Mouse (Mus musculus) midbrain, embryonic 13.5 days (tissue): ENCODE measurements around the gene Cdk5rap3. TPM values are rescaled to one million over a fixed set of nuclear protein-coding genes. Genes with fewer than 3 reads are reported as not detected.

Experiments used
- ATAC-seq: fragments of 200-750 bp; cut with Nextera tagmentation; 2 replicates; pipeline ENCODE4 v1.8.0; 2017; ENCODE audit warnings: mild to moderate bottlenecking, moderate TSS enrichment, moderate library complexity
- H3K27ac ChIP-seq: fragments of 300-500 bp; sonication (generic); 2 replicates; pipeline ENCODE4 v1.5.1; 2015; ENCODE audit warnings: inconsistent platforms, mild to moderate bottlenecking, moderate library complexity
- H3K27me3 ChIP-seq: fragments of 300-500 bp; sonication (generic); 2 replicates; pipeline ENCODE4 v1.6.1; 2015; ENCODE audit warnings: mild to moderate bottlenecking, inconsistent platforms
- H3K36me3 ChIP-seq: fragments of 300-500 bp; sonication (generic); 2 replicates; pipeline ENCODE4 v1.6.1; 2015; ENCODE audit warnings: mild to moderate bottlenecking, inconsistent platforms
- H3K4me1 ChIP-seq: fragments of 300-500 bp; sonication (generic); replicated peaks from 2 replicates; pipeline ENCODE4 v1.6.1; 2015; ENCODE audit warnings: inconsistent platforms
- H3K4me2 ChIP-seq: fragments of 300-500 bp; sonication (generic); replicated peaks from 2 replicates; pipeline ENCODE4 v1.6.1; 2015; ENCODE audit warnings: moderate library complexity, mild to moderate bottlenecking, inconsistent platforms
- H3K4me3 ChIP-seq: fragments of 300-500 bp; sonication (generic); replicated peaks from 2 replicates; pipeline ENCODE4 v1.5.1; 2015; ENCODE audit warnings: mild to moderate bottlenecking, inconsistent platforms
- H3K9ac ChIP-seq: fragments of 300-500 bp; sonication (generic); replicated peaks from 2 replicates; pipeline ENCODE4 v1.6.1; 2015; ENCODE audit warnings: mild to moderate bottlenecking, inconsistent platforms
- H3K9me3 ChIP-seq: fragments of 300-500 bp; sonication (generic); 2 replicates; pipeline ENCODE4 v1.6.1; 2016; ENCODE audit warnings: mild to moderate bottlenecking, inconsistent platforms
- WGBS: fragments of 180-500 bp; shearing (Covaris S2); methylation state at CpG from one replicate; pipeline ENCODE4 v1.1.7; 2015; 5-methylcytosine and 5-hydroxymethylcytosine counted together
- polyA plus RNA-seq: library from polyadenylated mRNA; unstranded; fragments of >200 nt; fragmentation: Nextera tagmentation; extraction: Ambion mirVana; gene quantifications from 2 replicates; pipeline ENCODE4 v1.2.1, GENCODE M21; 2015

Gene Cdk5rap3
- polyA plus RNA-seq, 1 experiment from 2014 or later = 103 TPM

DNA sequence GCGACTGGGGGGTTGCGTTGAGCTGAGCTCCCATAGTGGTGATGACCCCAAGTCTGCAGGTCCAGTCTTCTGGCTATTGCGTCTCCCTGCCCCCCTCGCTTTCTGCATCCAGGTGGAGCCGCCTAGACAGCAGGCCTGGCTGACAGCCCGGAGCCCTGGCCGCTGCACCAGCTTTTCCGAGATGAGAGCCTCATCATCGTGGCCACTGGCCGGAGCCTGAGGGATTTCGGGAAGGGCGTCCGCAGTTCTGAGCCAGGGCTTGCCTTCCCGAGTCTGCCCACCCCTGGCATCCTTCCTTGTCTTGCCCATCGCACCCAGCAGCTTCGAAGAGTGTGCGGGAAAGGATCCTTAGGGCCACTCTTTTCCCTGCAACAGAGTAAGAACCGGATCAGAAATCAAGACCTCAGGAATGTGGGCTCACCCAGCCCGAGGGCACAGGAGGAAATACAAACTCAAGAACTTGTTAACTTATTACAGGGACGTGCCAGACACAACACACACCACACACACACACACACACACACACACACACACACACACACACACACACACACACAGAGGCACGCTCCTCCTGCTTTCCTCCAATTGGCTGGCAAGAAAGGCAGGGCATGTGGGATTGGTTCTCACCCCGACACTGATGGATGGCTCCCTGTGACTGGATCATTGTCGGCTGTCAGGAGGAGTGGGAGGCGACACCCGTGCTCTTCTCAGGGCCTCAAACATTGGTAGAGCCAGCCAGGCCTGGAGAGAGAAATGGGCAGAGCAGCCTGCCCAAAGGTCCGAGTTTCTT is 52.9 kb downstream of the Cdk5rap3 start:
- H3K36me3 ChIP-seq = no peaks in the 10 kb centered on the region
- 17% methylated on average over 25 of the region's 26 CpGs for WGBS
- H3K4me2 ChIP-seq = peak overlapping the region; percentile 26
- H3K27ac ChIP-seq = peak overlapping the region; percentile 3; the same call in 1 of the 2 replicates
- H3K9ac ChIP-seq = no peak overlapping the region
- 0 out of 2 replicates have a peak, but pooled peaks cover 3% of the 10 kb centered on the region for H3K27me3 ChIP-seq
- H3K9me3 ChIP-seq = no peaks in the 10 kb centered on the region
- peak; percentile 41 for ATAC-seq
- peaks cover 40% of the 10 kb centered on the region for H3K4me1 ChIP-seq
- no peak overlapping the region for H3K4me3 ChIP-seq

- 52% methylated on average over 12 of the region's 12 CpGs for WGBS
- H3K27ac ChIP-seq = peak overlapping the region; percentile 57; the same call in 1 of the 2 replicates
- H3K4me1 ChIP-seq = peaks cover 40% of the 10 kb centered on the region
- H3K9ac ChIP-seq = no peak overlapping the region
- peak overlapping the region; percentile 43; the same call in 1 of the 2 replicates for H3K4me3 ChIP-seq
- peak overlapping the region; percentile 86 for H3K4me2 ChIP-seq
- H3K9me3 ChIP-seq = no peaks in the 10 kb centered on the region
- no peaks in the 10 kb centered on the region for H3K36me3 ChIP-seq
- ATAC-seq = no peak
- H3K27me3 ChIP-seq = 0 out of 2 replicates have a peak, but pooled peaks cover 3% of the 10 kb centered on the region
These were observed 53.8 kb downstream of the Cdk5rap3 start for GRCm38 (mm10) chr11:96862534-96862933.

DNA sequence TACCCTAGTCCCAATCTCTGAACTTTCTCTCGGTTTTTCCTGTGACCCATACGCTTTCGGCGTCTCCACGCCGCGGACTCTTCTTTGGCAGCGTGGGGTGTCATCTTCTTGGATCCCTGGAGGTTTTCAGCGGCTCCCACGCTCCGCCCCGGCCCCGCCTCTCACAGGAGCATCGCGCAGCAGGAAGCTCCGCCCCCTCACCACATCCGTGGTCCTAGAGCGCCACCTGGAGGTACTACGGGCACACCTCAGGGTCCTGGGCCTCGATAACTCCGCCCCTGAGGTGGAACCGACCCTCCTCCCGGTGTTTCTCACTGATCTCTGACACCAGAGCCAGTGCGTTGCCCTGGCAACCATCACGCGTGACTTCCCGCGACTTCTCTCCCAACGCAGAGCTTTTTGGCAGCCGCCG is 54.4 kb downstream of the Cdk5rap3 start:
- WGBS = under 1% methylated on average over 31 of the region's 31 CpGs
- H3K27ac ChIP-seq = no peak overlapping the region

GRCm38 (mm10) chr11:96861446-96861845 is 54.9 kb downstream of the Cdk5rap3 start:
- WGBS = 2% methylated on average over 20 of the region's 20 CpGs
- H3K4me2 ChIP-seq = peak overlapping the region; percentile 86
- peak overlapping the region; percentile 57 for H3K9ac ChIP-seq
- 0 out of 2 replicates have a peak, but pooled peaks cover 3% of the 10 kb centered on the region for H3K27me3 ChIP-seq
- H3K9me3 ChIP-seq = no peaks in the 10 kb centered on the region
- peaks cover 36% of the 10 kb centered on the region for H3K4me1 ChIP-seq
- H3K36me3 ChIP-seq = no peaks in the 10 kb centered on the region
- no peak overlapping the region for H3K27ac ChIP-seq
- peak overlapping the region; percentile 43 for H3K4me3 ChIP-seq
- ATAC-seq = peak; percentile 53

More for the DNA sequence above, 54.4 kb downstream of the Cdk5rap3 start:
- Histone ChIP-seq H3K4me2 (peak overlapping the region; percentile 86), H3K9ac (peak overlapping the region; percentile 57), H3K27me3 (0 out of 2 replicates have a peak, but pooled peaks cover 3% of the 10 kb centered on the region), H3K4me1 (peaks cover 36% of the 10 kb centered on the region), H3K9me3 (no peaks in the 10 kb centered on the region), H3K36me3 (no peaks in the 10 kb centered on the region), H3K4me3 (peak overlapping the region; percentile 43)
- ATAC-seq = peak; percentile 82

- peaks cover 36% of the 10 kb centered on the region for H3K4me1 ChIP-seq
- 6% methylated on average over 8 of the region's 8 CpGs for WGBS
- H3K4me2 ChIP-seq = peak overlapping the region; percentile 86
- peak; percentile 67 for ATAC-seq
- no peak overlapping the region for H3K4me3 ChIP-seq
- no peak overlapping the region for H3K9ac ChIP-seq
- H3K9me3 ChIP-seq = no peaks in the 10 kb centered on the region
- 0 out of 2 replicates have a peak, but pooled peaks cover 3% of the 10 kb centered on the region for H3K27me3 ChIP-seq
- no peak overlapping the region for H3K27ac ChIP-seq
- H3K36me3 ChIP-seq = no peaks in the 10 kb centered on the region
These were observed 55.7 kb downstream of the Cdk5rap3 start for GRCm38 (mm10) chr11:96860564-96860963.

GRCm38 (mm10) chr11:96859635-96860034 is 56.7 kb downstream of the Cdk5rap3 start:
- 0 out of 2 replicates have a peak, but pooled peaks cover 3% of the 10 kb centered on the region for H3K27me3 ChIP-seq
- no peaks in the 10 kb centered on the region for H3K36me3 ChIP-seq
- no peak overlapping the region for H3K27ac ChIP-seq
- H3K9me3 ChIP-seq = no peaks in the 10 kb centered on the region
- no peak overlapping the region for H3K9ac ChIP-seq
- 89% methylated on average over 4 of the region's 4 CpGs for WGBS
- no peak overlapping the region for H3K4me2 ChIP-seq
- peaks cover 36% of the 10 kb centered on the region for H3K4me1 ChIP-seq
- no peak for ATAC-seq
- no peak overlapping the region for H3K4me3 ChIP-seq

DNA sequence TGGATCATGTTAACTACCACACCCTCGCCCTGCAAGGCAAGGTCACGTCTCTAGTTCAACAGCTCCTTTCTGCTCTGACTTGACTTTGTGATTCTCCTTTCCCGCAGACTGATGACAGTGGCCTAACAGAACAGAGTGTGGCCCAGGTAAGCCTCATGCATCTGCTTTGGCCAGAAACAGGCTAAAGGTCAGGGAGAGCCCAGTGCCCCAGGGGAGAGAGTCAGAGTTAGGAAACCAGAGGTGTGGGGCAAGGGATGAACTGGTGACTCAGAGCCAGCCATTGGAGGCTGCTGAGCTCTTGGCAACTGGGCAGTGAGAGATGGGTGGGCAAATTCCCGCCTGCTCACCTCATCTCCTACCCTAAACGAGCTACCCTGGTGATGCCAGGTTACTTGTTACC is 58.9 kb downstream of the Cdk5rap3 start:
- Histone ChIP-seq H3K27ac (no peak overlapping the region), H3K4me3 (no peak overlapping the region), H3K27me3 (0 out of 2 replicates have a peak, but pooled peaks cover 3% of the 10 kb centered on the region), H3K4me2 (no peak overlapping the region), H3K9me3 (no peaks in the 10 kb centered on the region), H3K4me1 (peaks cover 19% of the 10 kb centered on the region), H3K9ac (no peak overlapping the region), H3K36me3 (no peaks in the 10 kb centered on the region)
- 82% methylated on average over 5 of the region's 5 CpGs for whole genome bisulfite sequencing
- no peak for ATAC-seq

Other genes starting within 250 kb of the Cdk5rap3 start
- gene Snx11, start 138.9 kb downstream of the Cdk5rap3 start, polyA plus RNA-seq = 45.6 and 47.4 TPM in 2 replicates
- gene Cbx1, start 127.4 kb downstream of the Cdk5rap3 start, polyA plus RNA-seq = 130 and 137 TPM in 2 replicates
- 67.8 and 69.0 TPM in 2 replicates for gene Nfe2l1, start 86.5 kb downstream of the Cdk5rap3 start, polyA plus RNA-seq
- 14.8 and 19.7 TPM in 2 replicates for gene Copz2, start 66.6 kb downstream of the Cdk5rap3 start, polyA plus RNA-seq
- gene Prr15l, start 11.6 kb upstream of the Cdk5rap3 start, polyA plus RNA-seq = 0.10 TPM in 1 of 2 replicates, not detected in the other
- 18.2 and 18.3 TPM in 2 replicates for gene Pnpo, start 27.5 kb upstream of the Cdk5rap3 start, polyA plus RNA-seq
- 18.5 and 19.6 TPM in 2 replicates for gene Sp2, start 66.5 kb upstream of the Cdk5rap3 start, polyA plus RNA-seq
- 0.07 and 0.13 TPM in 2 replicates for gene Sp6, start 96.9 kb upstream of the Cdk5rap3 start, polyA plus RNA-seq
- gene Scrn2, start 113.4 kb upstream of the Cdk5rap3 start, polyA plus RNA-seq = 18.4 and 18.6 TPM in 2 replicates
- 2.5 and 3.2 TPM in 2 replicates for gene Lrrc46, start 124.9 kb upstream of the Cdk5rap3 start, polyA plus RNA-seq
- 58.2 and 62.0 TPM in 2 replicates for gene Mrpl10, start 125.1 kb upstream of the Cdk5rap3 start, polyA plus RNA-seq
- gene Osbpl7, start 134.1 kb upstream of the Cdk5rap3 start, polyA plus RNA-seq = 11.3 and 11.8 TPM in 2 replicates
- 0.08 and 0.16 TPM in 2 replicates for gene Tbx21, start 198.8 kb upstream of the Cdk5rap3 start, polyA plus RNA-seq
- 5.6 and 6.7 TPM in 2 replicates for gene Tbkbp1, start 235.0 kb upstream of the Cdk5rap3 start, polyA plus RNA-seq